Mouse (Mus musculus): ENCODE measurements around the gene Plcd3. TPM values are rescaled to one million over a fixed set of nuclear protein-coding genes. Genes with fewer than 3 reads are reported as not detected.
A peak's percentile ranks its signal among the peaks of the same experiment; 100 is the strongest.

The Plcd3 gene
- polyA plus RNA-seq, 1 experiment from 2014 or later, result 1.5 TPM

GRCm38 (mm10) chr11:103104469-103104868 is 3.0 kb upstream of the Plcd3 start:
- ATAC-seq (ENCODE audit: low FRiP score), result no peak

GRCm38 (mm10) chr11:103103621-103104020 is 2.2 kb upstream of the Plcd3 start:
- Histone ChIP-seq H3K9ac (no peak overlapping the region), H3K36me3 (no peaks in the 10 kb centered on the region), H3K4me3 (peak overlapping the region; percentile 47; the same call in 1 of the 2 replicates), H3K4me2 (peak overlapping the region; percentile 73), H3K4me1 (replicated peaks) (peaks cover 27% of the 10 kb centered on the region), H3K9me3 (no peaks in the 10 kb centered on the region; the same call in 1 of the 2 replicates), H3K27me3 (peaks cover 60% of the 10 kb centered on the region), H3K27ac (no peak overlapping the region)
- ATAC-seq (ENCODE audit: low FRiP score), result no peak
- 56% methylated on average over 8 of the region's 8 CpGs for WGBS

More at GRCm38 (mm10) chr11:103104469-103104868, 3.0 kb upstream of the Plcd3 start:
- peaks cover 27% of the 10 kb centered on the region for H3K4me1 ChIP-seq (replicated peaks)
- H3K36me3 ChIP-seq, result no peaks in the 10 kb centered on the region
- no peak overlapping the region for H3K9ac ChIP-seq
- H3K4me3 ChIP-seq, result no peak overlapping the region
- 81% methylated on average over 7 of the region's 7 CpGs for WGBS
- H3K4me2 ChIP-seq, result no peak overlapping the region
- no peak overlapping the region for H3K27ac ChIP-seq
- H3K27me3 ChIP-seq, result peaks cover 51% of the 10 kb centered on the region
- H3K9me3 ChIP-seq, result no peaks in the 10 kb centered on the region; the same call in 1 of the 2 replicates

GRCm38 (mm10) chr11:103102725-103103349 is 1.4 kb upstream of the Plcd3 start:
- H3K9me3 ChIP-seq, result no peaks in the 10 kb centered on the region; the same call in 1 of the 2 replicates
- peak overlapping the region; percentile 47 for H3K4me3 ChIP-seq
- no peaks in the 10 kb centered on the region for H3K36me3 ChIP-seq
- peak overlapping the region; percentile 68 for H3K9ac ChIP-seq
- H3K4me2 ChIP-seq, result peak overlapping the region; percentile 73
- no peak overlapping the region for H3K27ac ChIP-seq
- peaks cover 30% of the 10 kb centered on the region for H3K4me1 ChIP-seq (replicated peaks)
- peaks cover 63% of the 10 kb centered on the region for H3K27me3 ChIP-seq
- WGBS, result 1% methylated on average over 35 of the region's 35 CpGs
- ATAC-seq (ENCODE audit: low FRiP score), result peak; percentile 81

- Histone ChIP-seq H3K27me3 (peaks cover 71% of the 10 kb centered on the region), H3K9ac (peak overlapping the region; percentile 68), H3K9me3 (no peaks in the 10 kb centered on the region; the same call in 1 of the 2 replicates), H3K4me2 (peak overlapping the region; percentile 73), H3K4me1 (replicated peaks) (peaks cover 30% of the 10 kb centered on the region), H3K36me3 (no peaks in the 10 kb centered on the region), H3K27ac (no peak overlapping the region), H3K4me3 (peak overlapping the region; percentile 47)
- WGBS, result 4% methylated on average over 30 of the region's 30 CpGs
- ATAC-seq (ENCODE audit: low FRiP score), result peak; percentile 57
Observed at GRCm38 (mm10) chr11:103101866-103102501, 526 bp upstream of the Plcd3 start.

- Histone ChIP-seq H3K36me3 (no peaks in the 10 kb centered on the region), H3K27me3 (peaks cover 83% of the 10 kb centered on the region), H3K9ac (no peak overlapping the region), H3K27ac (no peak overlapping the region), H3K4me1 (replicated peaks) (peaks cover 30% of the 10 kb centered on the region), H3K9me3 (no peaks in the 10 kb centered on the region; the same call in 1 of the 2 replicates), H3K4me3 (no peak overlapping the region), H3K4me2 (no peak overlapping the region)
- ATAC-seq (ENCODE audit: low FRiP score), result no peak
- WGBS, result 80% methylated on average over 8 of the region's 8 CpGs
Observed at GRCm38 (mm10) chr11:103100361-103100760, 1.1 kb downstream of the Plcd3 start.

- peaks cover 80% of the 10 kb centered on the region for H3K27me3 ChIP-seq
- H3K9ac ChIP-seq, result no peak overlapping the region
- no peaks in the 10 kb centered on the region; the same call in 1 of the 2 replicates for H3K9me3 ChIP-seq
- peaks cover 30% of the 10 kb centered on the region for H3K4me1 ChIP-seq (replicated peaks)
- no peak for ATAC-seq (ENCODE audit: low FRiP score)
- H3K27ac ChIP-seq, result no peak overlapping the region
- 61% methylated on average over 12 of the region's 12 CpGs for WGBS
- H3K4me3 ChIP-seq, result no peak overlapping the region
- no peaks in the 10 kb centered on the region for H3K36me3 ChIP-seq
- H3K4me2 ChIP-seq, result no peak overlapping the region
Observed at GRCm38 (mm10) chr11:103099352-103099940, 2.0 kb downstream of the Plcd3 start.

GRCm38 (mm10) chr11:103098531-103099190 is 2.8 kb downstream of the Plcd3 start:
- WGBS, result 68% methylated on average over 11 of the region's 11 CpGs
- Histone ChIP-seq H3K9ac (no peak overlapping the region), H3K4me3 (no peak overlapping the region), H3K4me2 (no peak overlapping the region), H3K27ac (no peak overlapping the region), H3K4me1 (replicated peaks) (peaks cover 30% of the 10 kb centered on the region), H3K27me3 (peaks cover 72% of the 10 kb centered on the region), H3K9me3 (no peaks in the 10 kb centered on the region; the same call in 1 of the 2 replicates), H3K36me3 (no peaks in the 10 kb centered on the region)
- no peak for ATAC-seq (ENCODE audit: low FRiP score)

- Histone ChIP-seq H3K27me3 (peaks cover 64% of the 10 kb centered on the region), H3K4me2 (peak overlapping the region; percentile 13; the same call in 1 of the 2 replicates), H3K4me1 (replicated peaks) (peaks cover 18% of the 10 kb centered on the region), H3K9ac (no peak overlapping the region), H3K9me3 (no peaks in the 10 kb centered on the region; the same call in 1 of the 2 replicates), H3K36me3 (no peaks in the 10 kb centered on the region), H3K27ac (no peak overlapping the region), H3K4me3 (no peak overlapping the region)
- WGBS, result 29% methylated on average over 22 of the region's 22 CpGs
- ATAC-seq (ENCODE audit: low FRiP score), result no peak
Observed at GRCm38 (mm10) chr11:103096979-103097894, 4.2 kb downstream of the Plcd3 start.

GRCm38 (mm10) chr11:103095801-103096200 is 5.7 kb downstream of the Plcd3 start:
- H3K27ac ChIP-seq, result no peak overlapping the region
- peaks cover 50% of the 10 kb centered on the region for H3K27me3 ChIP-seq
- H3K4me2 ChIP-seq, result no peak overlapping the region
- ATAC-seq (ENCODE audit: low FRiP score), result no peak
- WGBS, result 88% methylated on average over 6 of the region's 6 CpGs
- H3K9ac ChIP-seq, result no peak overlapping the region
- H3K36me3 ChIP-seq, result no peaks in the 10 kb centered on the region
- no peak overlapping the region for H3K4me3 ChIP-seq
- no peaks in the 10 kb centered on the region for H3K9me3 ChIP-seq
- H3K4me1 ChIP-seq (replicated peaks), result peaks cover 4% of the 10 kb centered on the region; the same call in 1 of the 2 replicates

GRCm38 (mm10) chr11:103095107-103095670 is 6.3 kb downstream of the Plcd3 start:
- 60% methylated on average over 9 of the region's 9 CpGs for WGBS
- Histone ChIP-seq H3K4me3 (no peak overlapping the region), H3K27me3 (peaks cover 44% of the 10 kb centered on the region), H3K36me3 (no peaks in the 10 kb centered on the region), H3K4me2 (no peak overlapping the region), H3K27ac (no peak overlapping the region), H3K4me1 (replicated peaks) (0 out of 2 replicates have a peak, but pooled peaks cover 3% of the 10 kb centered on the region), H3K9me3 (no peaks in the 10 kb centered on the region), H3K9ac (no peak overlapping the region)
- ATAC-seq (ENCODE audit: low FRiP score), result no peak
